Mouse (Mus musculus) liver, embryonic 14.5 days (tissue): ENCODE data around the gene Pik3r2.
"Not testable (repeated sequence)": the region's sequence is repeated elsewhere in the genome, so short reads cannot be mapped to it uniquely, and the experiment has no call there.

Experiments used
- CTCF ChIP-seq: IDR thresholded peaks from 2 replicates; pipeline ENCODE4 v1.5.1; 2016; ENCODE audit warnings: antibody characterized with exemption, low read depth, control low read depth
- EP300 ChIP-seq: IDR thresholded peaks from 2 replicates; pipeline ENCODE4 v1.6.1; 2016; ENCODE audit warnings: antibody characterized with exemption, low read depth

- TF ChIP-seq CTCF, EP300: not testable (repeated sequence)
Observed at GRCm38 (mm10) chr8:70822594-70822993, 46.1 kb upstream of the Pik3r2 start.
